Mouse (Mus musculus) neural tube, embryonic 11.5 days (tissue): Measurements from ENCODE around the gene Klhl26. TPM values are rescaled to one million over a fixed set of nuclear protein-coding genes. Genes with fewer than 3 reads are reported as not detected.

Experiments used
- ATAC-seq: fragments of 200-750 bp; cut with Nextera tagmentation; 2 replicates; pipeline ENCODE4 v1.8.0; 2017; ENCODE audit warnings: moderate number of reproducible peaks, mild to moderate bottlenecking, moderate TSS enrichment, moderate library complexity; ENCODE audit not compliant: insufficient read depth, low FRiP score, low TSS enrichment
- DNase-seq: peaks from one replicate; pipeline ENCODE4 v3.0.0-alpha.2; 2015; ENCODE audit warnings: low spot score
- H3K27ac ChIP-seq: fragments of 300-500 bp; sonication (generic); 2 replicates; pipeline ENCODE4 v1.5.1; 2014; ENCODE audit warnings: low read depth, mild to moderate bottlenecking, low read length
- H3K27me3 ChIP-seq: fragments of 300-500 bp; sonication (generic); 2 replicates; pipeline ENCODE4 v1.6.1; 2014; ENCODE audit warnings: mild to moderate bottlenecking, low read length, mixed read lengths; ENCODE audit not compliant: control insufficient read depth, insufficient read depth
- H3K36me3 ChIP-seq: fragments of 300-500 bp; sonication (generic); 2 replicates; pipeline ENCODE4 v1.6.1; 2014; ENCODE audit warnings: mild to moderate bottlenecking, low read length, moderate library complexity, mixed read lengths; ENCODE audit not compliant: control insufficient read depth, insufficient read depth
- H3K4me1 ChIP-seq: fragments of 300-500 bp; sonication (generic); 2 replicates; pipeline ENCODE4 v1.6.1; 2014; ENCODE audit warnings: low read length, mixed read lengths; ENCODE audit not compliant: control insufficient read depth, insufficient read depth
- H3K4me2 ChIP-seq: fragments of 300-500 bp; sonication (generic); 2 replicates; pipeline ENCODE4 v1.6.1; 2014; ENCODE audit warnings: low read depth, mild to moderate bottlenecking, moderate library complexity
- H3K4me3 ChIP-seq: fragments of 300-500 bp; sonication (generic); 2 replicates; pipeline ENCODE4 v1.5.1; 2014; ENCODE audit warnings: low read depth, low read length
- H3K9ac ChIP-seq: fragments of 300-500 bp; sonication (generic); 2 replicates; pipeline ENCODE4 v1.6.1; 2014; ENCODE audit warnings: mild to moderate bottlenecking, low read length
- H3K9me3 ChIP-seq: fragments of 300-500 bp; sonication (generic); 2 replicates; pipeline ENCODE4 v1.6.1; 2016; ENCODE audit warnings: low read length; ENCODE audit not compliant: control insufficient read depth
- WGBS: fragments of 180-500 bp; shearing (Covaris S2); extraction: QIAGEN DNeasy Blood & Tissue Kit; methylation state at CpG from one replicate; pipeline ENCODE4 v1.1.7; 2014; 5-methylcytosine and 5-hydroxymethylcytosine counted together
- polyA plus RNA-seq: library from polyadenylated mRNA; unstranded; fragments of >200 nt; fragmentation: Nextera tagmentation; extraction: Ambion mirVana; gene quantifications from 2 replicates; pipeline ENCODE4 v1.2.1, GENCODE M21; 2014

Klhl26 gene
- polyA plus RNA-seq, 1 experiment from 2014 or later, result 17.0 TPM

GRCm38 (mm10) chr8:70468733-70469132 lies 8.0 kb downstream of the Klhl26 start:
- Histone ChIP-seq H3K36me3 (no peaks in the 10 kb centered on the region), H3K27ac (no peak overlapping the region), H3K4me3 (no peak overlapping the region), H3K9me3 (no peaks in the 10 kb centered on the region), H3K4me2 (no peak overlapping the region), H3K9ac (no peak overlapping the region), H3K27me3 (no peaks in the 10 kb centered on the region), H3K4me1 (0 out of 2 replicates have a peak, but pooled peaks cover 8% of the 10 kb centered on the region)
- ATAC-seq, result no peak
- whole genome bisulfite sequencing, result 94% methylated on average over 4 of the region's 4 CpGs
- no peak for DNase-seq

DNA sequence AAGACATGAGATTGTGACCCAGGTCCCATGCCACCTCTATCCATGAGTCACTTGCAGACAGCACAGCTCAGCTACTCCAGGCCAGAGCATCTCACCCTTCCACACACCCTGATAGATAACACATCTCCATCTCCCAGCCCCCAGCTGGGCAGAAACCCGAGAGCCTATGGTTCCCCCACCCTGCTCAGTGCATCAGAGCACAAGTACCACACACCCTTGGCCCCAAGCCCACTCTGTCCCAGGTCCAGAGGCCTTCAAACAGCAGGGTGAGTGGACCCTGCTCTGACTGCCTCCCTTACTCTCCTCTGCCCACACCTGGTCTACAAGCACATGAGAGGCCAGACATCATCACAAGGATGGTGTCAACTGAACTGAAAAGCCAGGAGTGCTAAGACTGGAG lies 8.9 kb downstream of the Klhl26 start:
- Histone ChIP-seq H3K27ac (no peak overlapping the region), H3K9me3 (no peaks in the 10 kb centered on the region), H3K4me2 (no peak overlapping the region), H3K27me3 (no peaks in the 10 kb centered on the region), H3K4me3 (no peak overlapping the region), H3K4me1 (0 out of 2 replicates have a peak, but pooled peaks cover 8% of the 10 kb centered on the region), H3K36me3 (no peaks in the 10 kb centered on the region), H3K9ac (no peak overlapping the region)
- DNase-seq (no peak), ATAC-seq (no peak)
- 64% methylated on average over 1 of the region's 1 CpGs for WGBS

DNA sequence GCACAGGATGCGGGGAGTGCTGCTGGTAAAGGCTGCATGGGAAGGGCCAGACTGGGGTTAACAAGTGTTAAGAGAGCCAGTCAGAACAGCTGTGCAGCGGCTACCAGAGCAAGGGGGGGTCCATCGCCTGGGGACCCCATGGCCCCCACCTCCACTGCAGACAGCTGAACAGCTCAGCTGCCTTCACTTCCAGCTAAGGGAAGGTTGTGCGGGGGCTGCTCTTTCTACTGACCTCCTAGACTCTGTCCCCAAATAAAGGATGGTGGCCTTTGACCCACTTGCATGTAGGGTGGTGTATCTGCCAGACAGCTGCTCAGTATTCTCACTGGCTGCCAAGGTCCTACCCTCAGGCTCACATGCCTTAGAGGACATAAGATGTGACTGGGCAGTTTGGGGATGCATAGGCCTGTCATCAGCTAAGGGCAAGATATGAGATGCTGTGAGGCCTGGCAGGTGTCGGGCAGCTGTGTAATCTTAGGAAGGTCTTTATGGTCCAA lies 9.5 kb downstream of the Klhl26 start:
- 68% methylated on average over 5 of the region's 5 CpGs for WGBS
- ATAC-seq, result no peak
- H3K27ac ChIP-seq, result no peak overlapping the region

DNA sequence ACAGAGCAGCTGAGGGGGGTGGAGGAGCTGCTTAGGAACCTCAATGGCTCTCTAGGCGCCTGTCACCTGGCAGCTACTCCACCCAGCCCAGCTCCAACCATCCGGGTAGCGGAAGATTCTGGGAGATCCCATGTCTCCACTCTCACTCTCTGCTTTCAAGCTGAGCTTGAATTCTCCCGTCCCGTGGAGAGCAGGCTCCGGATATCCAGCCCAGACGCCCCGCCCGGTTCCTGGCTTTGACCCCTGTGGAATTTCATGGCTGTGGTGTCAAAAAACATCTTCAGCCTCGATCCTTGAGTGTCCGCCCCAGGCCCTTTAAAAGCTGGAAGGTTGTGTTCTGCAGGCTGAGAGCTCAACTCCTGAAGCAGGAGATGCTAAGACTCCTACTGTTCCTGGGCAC lies 10.0 kb downstream of the Klhl26 start:
- no peak overlapping the region for H3K4me3 ChIP-seq
- 77% methylated on average over 11 of the region's 11 CpGs for WGBS
- H3K27ac ChIP-seq, result no peak overlapping the region
- no peak overlapping the region for H3K4me2 ChIP-seq
- H3K36me3 ChIP-seq, result no peaks in the 10 kb centered on the region
- no peaks in the 10 kb centered on the region for H3K27me3 ChIP-seq
- ATAC-seq (no peak), DNase-seq (no peak)
- H3K9me3 ChIP-seq, result no peaks in the 10 kb centered on the region
- H3K9ac ChIP-seq, result no peak overlapping the region
- H3K4me1 ChIP-seq, result 0 out of 2 replicates have a peak, but pooled peaks cover 8% of the 10 kb centered on the region

More for the DNA sequence above, 9.5 kb downstream of the Klhl26 start:
- DNase-seq, result no peak
- H3K4me2 ChIP-seq, result no peak overlapping the region
- H3K4me3 ChIP-seq, result no peak overlapping the region
- no peak overlapping the region for H3K9ac ChIP-seq
- H3K36me3 ChIP-seq, result no peaks in the 10 kb centered on the region
- H3K4me1 ChIP-seq, result 0 out of 2 replicates have a peak, but pooled peaks cover 8% of the 10 kb centered on the region
- H3K9me3 ChIP-seq, result no peaks in the 10 kb centered on the region
- no peaks in the 10 kb centered on the region for H3K27me3 ChIP-seq

GRCm38 (mm10) chr8:70466305-70466704 lies 10.5 kb downstream of the Klhl26 start:
- Histone ChIP-seq H3K27me3 (no peaks in the 10 kb centered on the region), H3K4me3 (no peak overlapping the region), H3K4me2 (no peak overlapping the region), H3K36me3 (no peaks in the 10 kb centered on the region), H3K9ac (no peak overlapping the region), H3K27ac (no peak overlapping the region), H3K4me1 (0 out of 2 replicates have a peak, but pooled peaks cover 8% of the 10 kb centered on the region), H3K9me3 (no peaks in the 10 kb centered on the region)
- ATAC-seq, result no peak
- no peak for DNase-seq
- WGBS, result 86% methylated on average over 4 of the region's 4 CpGs

DNA sequence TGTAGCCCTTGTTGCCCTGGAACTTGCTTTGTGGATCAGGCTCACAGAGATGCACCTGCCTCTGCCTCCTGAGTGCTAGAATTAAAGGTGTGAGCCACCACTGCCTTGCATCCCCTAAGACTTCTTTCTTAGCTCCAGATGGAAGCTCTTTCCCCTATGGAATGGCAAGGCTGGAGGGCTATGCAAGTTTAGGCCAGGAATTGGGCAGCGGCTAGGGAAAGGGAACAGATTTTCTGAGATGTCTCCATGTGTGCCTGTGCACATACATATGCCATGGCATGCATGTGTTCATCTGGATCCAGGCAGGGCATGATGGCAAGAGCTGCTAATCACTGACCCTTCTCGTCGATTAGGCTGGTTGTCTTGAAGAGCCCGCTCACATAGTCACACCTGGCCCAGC lies 11.1 kb downstream of the Klhl26 start:
- Histone ChIP-seq H3K36me3 (no peaks in the 10 kb centered on the region), H3K4me2 (no peak overlapping the region), H3K4me3 (no peak overlapping the region), H3K9me3 (no peaks in the 10 kb centered on the region), H3K4me1 (0 out of 2 replicates have a peak, but pooled peaks cover 8% of the 10 kb centered on the region), H3K27me3 (no peaks in the 10 kb centered on the region), H3K27ac (no peak overlapping the region), H3K9ac (no peak overlapping the region)
- ATAC-seq (no peak), DNase-seq (no peak)
- 93% methylated on average over 4 of the region's 4 CpGs for WGBS

- ATAC-seq (no peak), DNase-seq (no peak)
- Histone ChIP-seq H3K9ac (no peak overlapping the region), H3K4me2 (no peak overlapping the region), H3K9me3 (no peaks in the 10 kb centered on the region), H3K36me3 (no peaks in the 10 kb centered on the region), H3K27me3 (no peaks in the 10 kb centered on the region), H3K4me1 (0 out of 2 replicates have a peak, but pooled peaks cover 5% of the 10 kb centered on the region), H3K4me3 (no peak overlapping the region), H3K27ac (no peak overlapping the region)
- 90% methylated on average over 6 of the region's 6 CpGs for WGBS
These were observed 12.6 kb downstream of the Klhl26 start for GRCm38 (mm10) chr8:70464162-70464561.

DNA sequence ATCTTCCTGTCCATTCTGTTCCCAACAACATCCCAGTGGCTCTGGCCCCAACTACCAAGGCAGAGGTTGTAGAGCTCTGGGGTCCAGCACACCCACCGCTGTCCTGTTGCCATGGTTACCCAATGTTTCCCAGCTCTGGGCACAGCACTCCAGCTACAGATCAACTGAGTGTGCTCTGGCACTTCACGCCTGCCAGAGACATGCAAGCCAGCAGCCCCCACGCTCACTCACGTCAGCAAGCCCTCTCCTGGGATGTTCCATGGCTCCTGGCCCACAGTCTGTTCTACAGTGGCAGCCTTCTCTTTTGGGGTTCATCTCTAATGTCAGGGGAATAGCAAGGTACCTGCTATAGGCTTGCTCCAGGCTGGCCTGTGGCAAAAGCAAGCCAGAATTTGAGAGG lies 13.5 kb downstream of the Klhl26 start:
- 75% methylated on average over 4 of the region's 4 CpGs for WGBS
- Histone ChIP-seq H3K9me3 (no peaks in the 10 kb centered on the region), H3K4me3 (no peak overlapping the region), H3K4me1 (0 out of 2 replicates have a peak, but pooled peaks cover 5% of the 10 kb centered on the region), H3K4me2 (no peak overlapping the region), H3K9ac (no peak overlapping the region), H3K36me3 (no peaks in the 10 kb centered on the region), H3K27me3 (no peaks in the 10 kb centered on the region), H3K27ac (no peak overlapping the region)
- no peak for ATAC-seq
- no peak for DNase-seq

- DNase-seq, result no peak
- Histone ChIP-seq H3K4me3 (no peak overlapping the region), H3K27ac (no peak overlapping the region), H3K4me1 (0 out of 2 replicates have a peak, but pooled peaks cover 5% of the 10 kb centered on the region), H3K9ac (no peak overlapping the region), H3K4me2 (no peak overlapping the region), H3K27me3 (no peaks in the 10 kb centered on the region), H3K9me3 (no peaks in the 10 kb centered on the region), H3K36me3 (no peaks in the 10 kb centered on the region)
- whole genome bisulfite sequencing, result 79% methylated on average over 8 of the region's 8 CpGs
- no peak for ATAC-seq
These were observed 14.3 kb downstream of the Klhl26 start for GRCm38 (mm10) chr8:70462516-70462813.
